Mouse (Mus musculus): Measurements from ENCODE around the gene Adora2b. TPM values are rescaled to one million over a fixed set of nuclear protein-coding genes. Genes with fewer than 3 reads are reported as not detected.

Gene Adora2b
- polyA plus RNA-seq (2012; rRNA removed): 3.1 and 3.8 TPM in 2 replicates

DNA sequence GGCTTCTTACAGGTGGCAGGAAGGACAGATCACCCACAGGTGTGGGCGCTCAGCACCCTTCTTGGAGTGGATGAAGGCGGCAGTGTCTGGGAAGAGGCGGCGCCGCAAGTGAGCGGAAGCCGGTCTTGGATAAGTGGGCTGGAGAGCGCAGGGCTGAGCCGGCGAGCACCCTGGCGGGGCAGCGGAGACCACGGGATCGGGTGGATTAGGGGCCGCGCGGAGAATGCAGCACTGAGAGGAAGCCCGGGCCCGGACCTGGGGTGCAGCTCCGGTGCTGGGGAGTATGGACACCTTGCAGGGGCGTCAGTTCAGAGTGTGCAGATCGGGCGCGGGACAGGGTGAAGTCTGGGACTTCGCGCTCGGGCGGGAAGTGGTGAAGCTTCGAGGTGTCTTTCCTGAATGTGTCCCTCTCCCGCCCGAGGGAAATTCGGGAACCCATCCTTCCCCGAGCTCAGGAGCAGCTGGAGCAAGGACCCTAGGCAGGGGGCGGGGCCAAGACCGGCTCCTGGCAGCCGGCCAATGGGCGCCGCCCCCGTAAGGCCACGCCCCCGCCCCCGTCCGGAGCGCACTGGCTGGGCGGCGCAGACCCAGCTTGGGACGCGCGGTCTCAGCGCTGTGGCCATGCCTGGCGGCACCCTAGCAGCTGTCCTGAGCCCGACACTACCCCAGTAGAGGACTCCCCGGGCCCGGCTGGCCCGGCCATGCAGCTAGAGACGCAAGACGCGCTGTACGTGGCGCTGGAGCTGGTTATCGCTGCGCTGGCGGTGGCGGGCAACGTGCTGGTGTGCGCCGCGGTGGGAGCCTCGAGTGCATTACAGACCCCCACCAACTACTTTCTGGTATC is at the start of gene Adora2b:
Gene Adora2b (plus strand): TSS at position 584 of the 844 bp plus-strand sequence.

DNA sequence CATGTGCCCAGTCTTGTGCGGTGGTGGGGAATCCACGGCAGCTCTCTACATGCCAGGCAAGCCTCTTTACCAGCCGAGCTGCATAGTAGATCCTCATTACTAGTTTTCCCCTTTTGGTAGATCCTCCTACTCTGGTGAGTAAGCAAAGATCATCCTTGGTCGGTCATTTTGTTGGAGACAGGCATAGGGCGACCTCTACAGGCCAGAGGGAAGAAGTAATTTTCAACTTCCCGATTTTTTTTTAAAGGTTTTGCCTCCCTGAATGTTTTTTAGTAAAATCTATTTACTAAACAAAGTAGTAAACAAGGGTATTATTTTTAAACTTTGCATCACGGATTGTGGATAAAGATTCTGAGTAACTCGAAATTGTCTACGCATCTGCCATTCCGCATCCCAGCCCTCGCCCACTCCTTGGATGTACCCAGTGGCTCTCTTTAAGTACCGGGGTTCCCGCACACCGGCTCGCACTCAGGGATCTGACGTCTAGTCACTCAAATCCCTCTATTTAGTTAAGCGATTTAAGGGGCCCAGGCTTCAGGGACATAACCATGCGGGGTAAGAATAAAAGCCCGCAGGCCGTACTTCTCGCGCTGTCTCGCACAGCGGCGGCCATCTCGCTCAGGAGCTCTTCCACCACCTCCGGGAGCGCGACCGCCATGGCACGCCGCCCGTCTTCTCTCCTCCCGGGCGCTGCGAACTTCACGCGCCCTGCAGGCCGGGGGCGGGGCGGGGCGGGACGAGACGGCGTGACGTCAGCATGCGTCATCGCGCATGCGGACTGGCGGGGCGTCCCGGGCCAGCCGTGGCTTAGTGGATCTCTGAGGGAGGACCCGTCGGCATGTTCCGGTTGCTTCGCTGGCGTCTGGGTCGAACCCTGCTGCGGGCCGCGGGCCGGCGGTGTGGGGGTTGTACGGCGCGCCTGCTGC is 32.2 kb downstream of the Adora2b start, which contains the start of the genes Zswim7 and Ttc19:
Gene Zswim7 (minus strand): TSS at position 701 of the 926 bp plus-strand sequence.
Gene Ttc19 (plus strand): TSS at position 799 of the 926 bp plus-strand sequence.

Other genes with a start within 250 kb of the Adora2b start
- 13.0 and 14.0 TPM in 2 replicates for gene Zswim7, start 32.4 kb downstream of the Adora2b start, polyA plus RNA-seq (2012; rRNA removed)
- gene Ttc19, start 32.5 kb downstream of the Adora2b start, polyA plus RNA-seq (2012; rRNA removed): 40.3 and 43.0 TPM in 2 replicates
- 7.4 and 8.2 TPM in 2 replicates for gene Pigl, start 209.5 kb downstream of the Adora2b start, polyA plus RNA-seq (2012; rRNA removed)
- gene Ncor1, start 209.6 kb downstream of the Adora2b start, polyA plus RNA-seq (2012; rRNA removed): 120 and 121 TPM in 2 replicates